Comparison of ENCODE assay signal across 17 mouse cellular contexts in the genomic region with DNA sequence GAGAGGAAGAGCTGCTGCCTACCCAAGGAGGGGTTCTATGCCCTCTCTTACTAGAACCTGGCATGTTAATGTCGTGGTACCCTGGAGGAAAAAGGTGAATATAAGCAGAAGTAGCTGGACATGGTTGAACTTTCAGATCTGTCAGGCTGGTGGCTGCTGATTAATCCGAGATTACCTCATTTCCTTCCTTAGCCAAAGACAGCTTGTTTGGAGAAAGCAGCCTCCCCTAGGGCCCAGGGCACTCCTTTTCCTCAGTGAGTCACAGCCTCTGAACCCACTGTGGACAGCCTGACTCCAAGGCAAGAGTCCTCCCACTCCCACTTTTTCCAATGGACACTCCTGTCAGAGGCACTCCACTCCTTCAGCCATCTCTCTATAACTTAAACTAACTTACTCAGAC. TPM values are rescaled to one million over a fixed set of nuclear protein-coding genes. Genes with fewer than 3 reads are reported as not detected.
DNase-seq lines count a peak whose midpoint lies in the region; ATAC-seq and TF ChIP-seq lines count a peak whose summit lies in the region.
"Had no signal": no experiment of that assay in that cellular context is flagged by ENCODE, and none has a peak within 500 bp of the region (broad histone marks: within the 10 kb centered on the region; RNA-seq: fewer than 3 reads in every experiment).

No protein-coding gene starts in this region.

- no peak for ATAC-seq in kidney, postnatal 0 days (replicated peaks; ENCODE audit: low FRiP score, low read depth)
- ATAC-seq in midbrain, embryonic 16.5 days: no peak
- ATAC-seq: forebrain, postnatal 0 days had no signal

- peak; percentile 31 for DNase-seq in kidney, postnatal 0 days (ENCODE audit: low spot score)
- DNase-seq in kidney, adult 11 months: no peak
- peak; percentile 42 for DNase-seq in MEL (ENCODE audit: low read depth, low spot score)
- DNase-seq in heart, postnatal 4 days: peak; percentile 29
- no peak for DNase-seq in embryonic facial prominence, embryonic 10.5 days (ENCODE audit: low spot score)
- DNase-seq: adrenal gland, postnatal 14 days; cerebellum, adult 9-10 months; forebrain, postnatal 0 days; right cerebral cortex, postnatal 25 days; thymus, postnatal 4 days had no signal

- H3K9ac ChIP-seq in kidney, postnatal 0 days (ENCODE audit: low read depth, low read length): no peak overlapping the region
- H3K9ac ChIP-seq in MEL (ENCODE audit: control insufficient read depth, low read depth, low read length, poor library complexity, severe bottlenecking): no peak overlapping the region
- no peak overlapping the region for H3K9ac ChIP-seq in midbrain, embryonic 16.5 days (ENCODE audit: low read depth, low read length)
- H3K9ac ChIP-seq: embryonic facial prominence, embryonic 12.5 days; forebrain, postnatal 0 days; hindbrain, embryonic 15.5 days; neural tube, embryonic 12.5 days had no signal

- no peaks in the 10 kb centered on the region for H3K36me3 ChIP-seq in kidney, postnatal 0 days (ENCODE audit: insufficient read depth, low read length)
- H3K36me3 ChIP-seq in MEL (ENCODE audit: control insufficient read depth in 1 of 2, insufficient read depth in 2 of 2, low read length in 2 of 2) (no peaks in the 10 kb centered on the region), myocyte (ENCODE audit: control insufficient read depth, insufficient read depth) (no peaks in the 10 kb centered on the region)
- no peaks in the 10 kb centered on the region for H3K36me3 ChIP-seq in midbrain, embryonic 16.5 days (ENCODE audit: control insufficient read depth, insufficient read depth, low read length)
- H3K36me3 ChIP-seq in embryonic facial prominence, embryonic 10.5 days (replicated peaks): no peaks in the 10 kb centered on the region
- H3K36me3 ChIP-seq: embryonic facial prominence, embryonic 12.5 days; G1E; hindbrain, embryonic 15.5 days; neural tube, embryonic 12.5 days had no signal

- H3ac ChIP-seq in myocyte (ENCODE audit: control insufficient read depth, insufficient read length): no peak overlapping the region

- H3K79me2 ChIP-seq in MEL (ENCODE audit: control insufficient read depth, insufficient read depth, low read length, poor library complexity) (no peaks in the 10 kb centered on the region), myocyte (ENCODE audit: control insufficient read depth, insufficient read depth) (no peaks in the 10 kb centered on the region)

- no peaks in the 10 kb centered on the region for H3K9me3 ChIP-seq in kidney, postnatal 0 days (replicated peaks; ENCODE audit: low read length)
- no peaks in the 10 kb centered on the region for H3K9me3 ChIP-seq in MEL (replicated peaks; ENCODE audit: insufficient read depth, low read length)
- H3K9me3 ChIP-seq in midbrain, embryonic 16.5 days (replicated peaks; ENCODE audit: control insufficient read depth, low read length, poor library complexity, severe bottlenecking): no peaks in the 10 kb centered on the region
- no peaks in the 10 kb centered on the region for H3K9me3 ChIP-seq in embryonic facial prominence, embryonic 10.5 days
- H3K9me3 ChIP-seq: embryonic facial prominence, embryonic 12.5 days; G1E; hindbrain, embryonic 15.5 days; neural tube, embryonic 12.5 days had no signal

- TF ChIP-seq RAD21 in MEL (IDR thresholded peaks at IDR 0.05; ENCODE audit: low read depth, low read length): no peak

- no peak for TF ChIP-seq CTCF in kidney, postnatal 0 days (IDR thresholded peaks at IDR 0.05; ENCODE audit: low read depth)
- no peak for TF ChIP-seq CTCF in MEL (IDR thresholded peaks at IDR 0.05 in 2 of 3, conservative IDR thresholded peaks at IDR 0.05 in 1 of 3; ENCODE audit: control insufficient read depth in 1 of 3, insufficient read depth in 1 of 3, low read depth in 2 of 3, low read length in 3 of 3, poor library complexity in 1 of 3, severe bottlenecking in 1 of 3)

- no peak overlapping the region for H3K27ac ChIP-seq in kidney, postnatal 0 days
- H3K27ac ChIP-seq in MEL (ENCODE audit: control insufficient read depth, low read depth, low read length): no peak overlapping the region
- H3K27ac ChIP-seq in midbrain, embryonic 16.5 days (ENCODE audit: low read length): no peak overlapping the region
- H3K27ac ChIP-seq in embryonic facial prominence, embryonic 10.5 days (replicated peaks): no peak overlapping the region
- H3K27ac ChIP-seq: embryonic facial prominence, embryonic 12.5 days; hindbrain, embryonic 15.5 days; layer of hippocampus, adult 2 months; neural tube, embryonic 12.5 days had no signal

- no peak overlapping the region for H3K4me3 ChIP-seq in kidney, postnatal 0 days (replicated peaks; ENCODE audit: low read depth, low read length)
- no peak overlapping the region for H3K4me3 ChIP-seq in MEL (ENCODE audit: control insufficient read depth in 1 of 2, insufficient read depth in 1 of 2, low read depth in 2 of 2, low read length in 2 of 2)
- no peak overlapping the region for H3K4me3 ChIP-seq in myocyte
- H3K4me3 ChIP-seq in midbrain, embryonic 16.5 days (ENCODE audit: low read depth, low read length): no peak overlapping the region
- H3K4me3 ChIP-seq in embryonic facial prominence, embryonic 10.5 days: no peak overlapping the region
- H3K4me3 ChIP-seq: embryonic facial prominence, embryonic 12.5 days; hindbrain, embryonic 15.5 days; layer of hippocampus, adult 2 months; neural tube, embryonic 12.5 days had no signal

- 42% methylated on average over 2 of the region's 2 CpGs for WGBS in kidney, postnatal 0 days
- 65% methylated on average over 2 of the region's 2 CpGs for WGBS in midbrain, embryonic 16.5 days
- 66% methylated on average over 2 of the region's 2 CpGs for WGBS in embryonic facial prominence, embryonic 10.5 days

- H3K27me3 ChIP-seq in kidney, postnatal 0 days (ENCODE audit: insufficient read depth, low read length): no peaks in the 10 kb centered on the region
- H3K27me3 ChIP-seq in MEL (ENCODE audit: control insufficient read depth in 1 of 2, insufficient read depth in 2 of 2, low read length in 2 of 2) (no peaks in the 10 kb centered on the region; a peak in 1 of 4 replicates), myocyte (ENCODE audit: control insufficient read depth, insufficient read depth, insufficient read length) (no peaks in the 10 kb centered on the region)
- no peaks in the 10 kb centered on the region for H3K27me3 ChIP-seq in midbrain, embryonic 16.5 days (ENCODE audit: control insufficient read depth, insufficient read depth, low read depth, low read length)
- H3K27me3 ChIP-seq in embryonic facial prominence, embryonic 10.5 days (replicated peaks; ENCODE audit: low read depth, poor library complexity, severe bottlenecking): no peaks in the 10 kb centered on the region
- H3K27me3 ChIP-seq: embryonic facial prominence, embryonic 12.5 days; hindbrain, embryonic 15.5 days; neural tube, embryonic 12.5 days had no signal

- 0 out of 4 replicates have a peak, but pooled peaks of 1 of the 2 experiments have one; percentile 27 for TF ChIP-seq EP300 in MEL (IDR thresholded peaks at IDR 0.05; ENCODE audit: low read depth in 1 of 2, low read length in 2 of 2)

- H3K4me2 ChIP-seq in kidney, postnatal 0 days (ENCODE audit: low read length): no peak overlapping the region
- peak overlapping the region; percentile 71 for H3K4me2 ChIP-seq in myocyte (ENCODE audit: low read depth)
- no peak overlapping the region for H3K4me2 ChIP-seq in midbrain, embryonic 16.5 days (ENCODE audit: low read length)
- H3K4me2 ChIP-seq: embryonic facial prominence, embryonic 12.5 days; hindbrain, embryonic 15.5 days; neural tube, embryonic 12.5 days had no signal

- TF ChIP-seq POLR2A in MEL (IDR thresholded peaks at IDR 0.05; ENCODE audit: control insufficient read depth in 1 of 2, insufficient read depth in 1 of 2, low read depth in 1 of 2, low read length in 2 of 2, poor library complexity in 1 of 2): no peak
- TF ChIP-seq POLR2A in myocyte (IDR thresholded peaks at IDR 0.05; ENCODE audit: insufficient read length, low read depth): no peak

- no peaks in the 10 kb centered on the region for H3K4me1 ChIP-seq in kidney, postnatal 0 days (replicated peaks; ENCODE audit: insufficient read depth, low read length)
- H3K4me1 ChIP-seq in MEL (ENCODE audit: control insufficient read depth in 1 of 2, insufficient read depth in 2 of 2, low read length in 2 of 2): peaks cover 0 to 3% of the 10 kb centered on the region in 2 experiments; a peak in 1 of 4 replicates
- no peaks in the 10 kb centered on the region for H3K4me1 ChIP-seq in midbrain, embryonic 16.5 days (ENCODE audit: control insufficient read depth, insufficient read depth, low read length)
- peaks cover 2% of the 10 kb centered on the region; the same call in 1 of the 2 replicates for H3K4me1 ChIP-seq in embryonic facial prominence, embryonic 10.5 days
- H3K4me1 ChIP-seq: embryonic facial prominence, embryonic 12.5 days; hindbrain, embryonic 15.5 days; neural tube, embryonic 12.5 days had no signal

TF ChIP-seq in MEL, 35 proteins besides CTCF, POLR2A, EP300 and RAD21 (continues in another document):
- TF ChIP-seq HCFC1 (IDR thresholded peaks at IDR 0.05; ENCODE audit: low read depth, low read length): no peak
- no peak for TF ChIP-seq NELFE (IDR thresholded peaks at IDR 0.05; ENCODE audit: low read depth, low read length)

TF ChIP-seq in myocyte, 11 proteins besides CTCF, POLR2A, EP300 and RAD21 (continues in another document):
- TF ChIP-seq TCF12 (IDR thresholded peaks at IDR 0.05; ENCODE audit: insufficient read depth, poor library complexity, severe bottlenecking) (no peak), E2F4 (IDR thresholded peaks at IDR 0.05; ENCODE audit: insufficient read depth) (no peak)

RNA-seq across cellular contexts. Expression of gene Slc20a1, which starts 22.9 kb away (rescaled TPM):
- polyA plus RNA-seq in kidney, postnatal 0 days (2015; fragmentation: Nextera tagmentation; extraction: Ambion mirVana): 12.4 and 15.2 TPM in 2 replicates
- total RNA-seq in MEL (2012; rRNA removed): 44.9 and 69.4 TPM in 2 replicates
- 10 to 100 TPM in 1 of 2 experiments, not detected in 1; 80.7 TPM for polyA plus RNA-seq in MEL (2012; ENCODE audit: insufficient read depth in 1 of 2, insufficient read length in 2 of 2, low read depth in 1 of 2, low replicate concordance in 2 of 2, missing spikeins in 1 of 2)
- 10 to 100 TPM; 31.3 to 34.4 TPM for total RNA-seq in heart, postnatal 4 days (2021)
- 41.7 TPM for polyA plus RNA-seq in myocyte (2012; fragmentation: generic; extraction: Trizol)
- polyA plus RNA-seq in midbrain, embryonic 16.5 days (2015; fragmentation: Nextera tagmentation; extraction: Ambion mirVana): 64.5 and 67.6 TPM in 2 replicates
- 50.4 and 52.8 TPM in 2 replicates for polyA plus RNA-seq in embryonic facial prominence, embryonic 10.5 days (2016; fragmentation: Nextera tagmentation; extraction: Ambion mirVana)

RNA-seq across cellular contexts. Expression of gene Chchd5, which starts 46.1 kb away (rescaled TPM):
- polyA plus RNA-seq in kidney, postnatal 0 days (2015; fragmentation: Nextera tagmentation; extraction: Ambion mirVana): 24.9 and 26.8 TPM in 2 replicates
- 15.9 and 17.1 TPM in 2 replicates for total RNA-seq in MEL (2012; rRNA removed)
- 10 to 100 TPM in 1 of 2 experiments, not detected in 1; 23.7 TPM for polyA plus RNA-seq in MEL (2012; ENCODE audit: insufficient read depth in 1 of 2, insufficient read length in 2 of 2, low read depth in 1 of 2, low replicate concordance in 2 of 2, missing spikeins in 1 of 2)
- total RNA-seq in heart, postnatal 4 days (2021): 10 to 100 TPM in 1 of 2 experiments, 1 to 10 TPM in 1; 9.6 to 10.6 TPM
- 36.8 TPM for polyA plus RNA-seq in myocyte (2012; fragmentation: generic; extraction: Trizol)
- polyA plus RNA-seq in midbrain, embryonic 16.5 days (2015; fragmentation: Nextera tagmentation; extraction: Ambion mirVana): 17.6 and 18.1 TPM in 2 replicates
- polyA plus RNA-seq in embryonic facial prominence, embryonic 10.5 days (2016; fragmentation: Nextera tagmentation; extraction: Ambion mirVana): 25.6 and 29.0 TPM in 2 replicates

Comparison
In these comparisons a context has a peak if more than half of its experiments do, and no peak if none do; other contexts are left out.
1. DNase-seq: peak in kidney, postnatal 0 days (single experiment), MEL (single experiment) and heart, postnatal 4 days (single experiment); none in kidney, adult 11 months (single experiment) and embryonic facial prominence, embryonic 10.5 days (single experiment).